Mouse (Mus musculus): ENCODE measurements at regions not wholly inside any gene's neighbourhood (a gene's known extent, or its start where the extent isn't known, plus 50 kb on each side); places are given as distances from the start of the nearest gene placed in this dataset.

- WGBS: 55% methylated on average over 7 of the region's 7 CpGs
- no peaks in the 10 kb centered on the region for H3K4me1 ChIP-seq (ENCODE audit: control insufficient read depth, insufficient read depth, low read length)
- no peak overlapping the region for H3K27ac ChIP-seq (ENCODE audit: low read length)
- H3K27me3 ChIP-seq (replicated peaks; ENCODE audit: control insufficient read depth, insufficient read depth, low read length): no peaks in the 10 kb centered on the region
- no peak for ATAC-seq
- no peaks in the 10 kb centered on the region for H3K9me3 ChIP-seq (ENCODE audit: control insufficient read depth, low read length)
- H3K9ac ChIP-seq (ENCODE audit: low read depth, low read length): no peak overlapping the region
- no peaks in the 10 kb centered on the region for H3K36me3 ChIP-seq (ENCODE audit: control insufficient read depth, insufficient read depth, low read length)
- H3K4me2 ChIP-seq (ENCODE audit: low read depth, low read length): no peak overlapping the region
- no peak overlapping the region for H3K4me3 ChIP-seq (ENCODE audit: low read length)
Observed at GRCm38 (mm10) chr7:115290801-115291417, 547.4 kb downstream of the Insc start.

GRCm38 (mm10) chr7:115294655-115295230 lies 551.2 kb downstream of the Insc start:
- Histone ChIP-seq H3K4me2 (ENCODE audit: low read depth, low read length) (no peak overlapping the region), H3K27ac (ENCODE audit: low read length) (no peak overlapping the region), H3K36me3 (ENCODE audit: control insufficient read depth, insufficient read depth, low read length) (no peaks in the 10 kb centered on the region), H3K9me3 (ENCODE audit: control insufficient read depth, low read length) (no peaks in the 10 kb centered on the region), H3K4me1 (ENCODE audit: control insufficient read depth, insufficient read depth, low read length) (no peaks in the 10 kb centered on the region), H3K4me3 (ENCODE audit: low read length) (no peak overlapping the region), H3K27me3 (replicated peaks; ENCODE audit: control insufficient read depth, insufficient read depth, low read length) (no peaks in the 10 kb centered on the region), H3K9ac (ENCODE audit: low read depth, low read length) (no peak overlapping the region)
- ATAC-seq: no peak
- WGBS: 55% methylated on average over 10 of the region's 10 CpGs

GRCm38 (mm10) chr7:115300241-115300640 lies 556.7 kb downstream of the Insc start:
- H3K27me3 ChIP-seq (replicated peaks; ENCODE audit: control insufficient read depth, insufficient read depth, low read length): no peaks in the 10 kb centered on the region
- no peak overlapping the region for H3K27ac ChIP-seq (ENCODE audit: low read length)
- H3K4me3 ChIP-seq (ENCODE audit: low read length): no peak overlapping the region
- H3K9me3 ChIP-seq (ENCODE audit: control insufficient read depth, low read length): no peaks in the 10 kb centered on the region
- 77% methylated on average over 8 of the region's 8 CpGs for WGBS
- ATAC-seq: no peak
- H3K9ac ChIP-seq (ENCODE audit: low read depth, low read length): no peak overlapping the region
- no peaks in the 10 kb centered on the region for H3K36me3 ChIP-seq (ENCODE audit: control insufficient read depth, insufficient read depth, low read length)
- no peaks in the 10 kb centered on the region for H3K4me1 ChIP-seq (ENCODE audit: control insufficient read depth, insufficient read depth, low read length)
- H3K4me2 ChIP-seq (ENCODE audit: low read depth, low read length): no peak overlapping the region

- ATAC-seq: peak; percentile 81
- Histone ChIP-seq H3K27ac (ENCODE audit: low read length) (no peak overlapping the region), H3K27me3 (replicated peaks; ENCODE audit: control insufficient read depth, insufficient read depth, low read length) (no peaks in the 10 kb centered on the region), H3K4me3 (ENCODE audit: low read length) (no peak overlapping the region), H3K9ac (ENCODE audit: low read depth, low read length) (no peak overlapping the region), H3K4me1 (ENCODE audit: control insufficient read depth, insufficient read depth, low read length) (peaks cover 3% of the 10 kb centered on the region; the same call in 1 of the 2 replicates), H3K36me3 (ENCODE audit: control insufficient read depth, insufficient read depth, low read length) (no peaks in the 10 kb centered on the region), H3K9me3 (ENCODE audit: control insufficient read depth, low read length) (no peaks in the 10 kb centered on the region), H3K4me2 (ENCODE audit: low read depth, low read length) (no peak overlapping the region)
- WGBS: 72% methylated on average over 4 of the region's 4 CpGs
Observed at GRCm38 (mm10) chr7:115308377-115308776, 564.9 kb downstream of the Insc start.

GRCm38 (mm10) chr7:115310400-115311225 lies 567.1 kb downstream of the Insc start:
- no peak overlapping the region for H3K4me3 ChIP-seq (ENCODE audit: low read length)
- H3K9me3 ChIP-seq (ENCODE audit: control insufficient read depth, low read length): no peaks in the 10 kb centered on the region
- no peaks in the 10 kb centered on the region for H3K27me3 ChIP-seq (replicated peaks; ENCODE audit: control insufficient read depth, insufficient read depth, low read length)
- peak; percentile 63 for ATAC-seq
- H3K27ac ChIP-seq (ENCODE audit: low read length): no peak overlapping the region
- WGBS: 53% methylated on average over 5 of the region's 5 CpGs
- H3K9ac ChIP-seq (ENCODE audit: low read depth, low read length): no peak overlapping the region
- H3K4me2 ChIP-seq (ENCODE audit: low read depth, low read length): no peak overlapping the region
- H3K36me3 ChIP-seq (ENCODE audit: control insufficient read depth, insufficient read depth, low read length): no peaks in the 10 kb centered on the region
- H3K4me1 ChIP-seq (ENCODE audit: control insufficient read depth, insufficient read depth, low read length): peaks cover 3% of the 10 kb centered on the region; the same call in 1 of the 2 replicates

GRCm38 (mm10) chr7:115319504-115319903 lies 576.0 kb downstream of the Insc start:
- ATAC-seq: no peak
- no peaks in the 10 kb centered on the region for H3K4me1 ChIP-seq (ENCODE audit: control insufficient read depth, insufficient read depth, low read length)
- H3K27me3 ChIP-seq (replicated peaks; ENCODE audit: control insufficient read depth, insufficient read depth, low read length): no peaks in the 10 kb centered on the region
- no peak overlapping the region for H3K4me2 ChIP-seq (ENCODE audit: low read depth, low read length)
- 67% methylated on average over 4 of the region's 4 CpGs for WGBS
- no peaks in the 10 kb centered on the region for H3K36me3 ChIP-seq (ENCODE audit: control insufficient read depth, insufficient read depth, low read length)
- no peak overlapping the region for H3K4me3 ChIP-seq (ENCODE audit: low read length)
- no peaks in the 10 kb centered on the region for H3K9me3 ChIP-seq (ENCODE audit: control insufficient read depth, low read length)
- H3K9ac ChIP-seq (ENCODE audit: low read depth, low read length): no peak overlapping the region
- H3K27ac ChIP-seq (ENCODE audit: low read length): no peak overlapping the region

GRCm38 (mm10) chr7:115322989-115323388 lies 579.5 kb downstream of the Insc start:
- Histone ChIP-seq H3K4me2 (ENCODE audit: low read depth, low read length) (no peak overlapping the region), H3K4me1 (ENCODE audit: control insufficient read depth, insufficient read depth, low read length) (no peaks in the 10 kb centered on the region), H3K36me3 (ENCODE audit: control insufficient read depth, insufficient read depth, low read length) (no peaks in the 10 kb centered on the region), H3K9ac (ENCODE audit: low read depth, low read length) (no peak overlapping the region), H3K9me3 (ENCODE audit: control insufficient read depth, low read length) (no peaks in the 10 kb centered on the region), H3K4me3 (ENCODE audit: low read length) (no peak overlapping the region), H3K27ac (ENCODE audit: low read length) (no peak overlapping the region), H3K27me3 (replicated peaks; ENCODE audit: control insufficient read depth, insufficient read depth, low read length) (no peaks in the 10 kb centered on the region)
- ATAC-seq: no peak
- WGBS: 68% methylated on average over 5 of the region's 5 CpGs

- no peak for ATAC-seq
- 53% methylated on average over 3 of the region's 3 CpGs for WGBS
- no peaks in the 10 kb centered on the region for H3K9me3 ChIP-seq (ENCODE audit: control insufficient read depth, low read length)
Observed at GRCm38 (mm10) chr7:115328300-115328699, 584.8 kb downstream of the Insc start.

GRCm38 (mm10) chr7:115331698-115332097 lies 588.2 kb downstream of the Insc start:
- no peak overlapping the region for H3K4me3 ChIP-seq (ENCODE audit: low read length)
- no peaks in the 10 kb centered on the region for H3K36me3 ChIP-seq (ENCODE audit: control insufficient read depth, insufficient read depth, low read length)
- no peak overlapping the region for H3K9ac ChIP-seq (ENCODE audit: low read depth, low read length)
- ATAC-seq: no peak
- WGBS: 71% methylated on average over 1 of the region's 1 CpGs
- no peaks in the 10 kb centered on the region for H3K9me3 ChIP-seq (ENCODE audit: control insufficient read depth, low read length)
- H3K4me2 ChIP-seq (ENCODE audit: low read depth, low read length): no peak overlapping the region
- H3K27me3 ChIP-seq (replicated peaks; ENCODE audit: control insufficient read depth, insufficient read depth, low read length): no peaks in the 10 kb centered on the region
- no peaks in the 10 kb centered on the region for H3K4me1 ChIP-seq (ENCODE audit: control insufficient read depth, insufficient read depth, low read length)
- H3K27ac ChIP-seq (ENCODE audit: low read length): no peak overlapping the region

More at GRCm38 (mm10) chr7:115328300-115328699, 584.8 kb downstream of the Insc start:
- Histone ChIP-seq H3K36me3 (ENCODE audit: control insufficient read depth, insufficient read depth, low read length) (no peaks in the 10 kb centered on the region), H3K4me3 (ENCODE audit: low read length) (no peak overlapping the region), H3K27ac (ENCODE audit: low read length) (no peak overlapping the region), H3K4me2 (ENCODE audit: low read depth, low read length) (no peak overlapping the region), H3K4me1 (ENCODE audit: control insufficient read depth, insufficient read depth, low read length) (no peaks in the 10 kb centered on the region), H3K27me3 (replicated peaks; ENCODE audit: control insufficient read depth, insufficient read depth, low read length) (no peaks in the 10 kb centered on the region), H3K9ac (ENCODE audit: low read depth, low read length) (no peak overlapping the region)

All from intestine, embryonic 16.5 days (tissue).